Mouse (Mus musculus) large intestine, adult 2 months (tissue): ENCODE data around the gene Parva. TPM values are rescaled to one million over a fixed set of nuclear protein-coding genes. Genes with fewer than 3 reads are reported as not detected.

Source experiments
- DNase-seq: peaks from one replicate; pipeline ENCODE4 v3.0.0-alpha.2; 2012; ENCODE audit warnings: low read depth, low spot score
- whole genome bisulfite sequencing: fragments of 180-500 bp; shearing (Covaris S2); methylation state at CpG from one replicate; pipeline ENCODE4 v1.1.7; 2018; 5-methylcytosine and 5-hydroxymethylcytosine counted together
- polyA plus RNA-seq: library from polyadenylated mRNA; depleted of rRNA; stranded (reverse); fragments of >200 nt; gene quantifications from 2 replicates; pipeline ENCODE4 v1.2.3, GENCODE M21; 2012

The Parva gene
- polyA plus RNA-seq, 1 experiment: 33.1 TPM

- 20% methylated on average over 7 of the region's 7 CpGs for whole genome bisulfite sequencing
- DNase-seq: no peak
Measured at GRCm38 (mm10) chr7:112416730-112417513, 10.4 kb upstream of the Parva start.

GRCm38 (mm10) chr7:112417598-112417997, 9.7 kb upstream of the Parva start:
- WGBS: 88% methylated on average over 4 of the region's 4 CpGs
- no peak for DNase-seq

- WGBS: 75% methylated on average over 4 of the region's 4 CpGs
Measured at GRCm38 (mm10) chr7:112423438-112423837, 3.9 kb upstream of the Parva start.

GRCm38 (mm10) chr7:112426811-112427210, 494 bp upstream of the Parva start:
- 40% methylated on average over 5 of the region's 5 CpGs for WGBS
- DNase-seq: no peak

More at GRCm38 (mm10) chr7:112423438-112423837, 3.9 kb upstream of the Parva start:
- DNase-seq: no peak

GRCm38 (mm10) chr7:112428158-112428535, 842 bp downstream of the Parva start:
- 2% methylated on average over 22 of the region's 22 CpGs for WGBS
- DNase-seq: peak; percentile 81

- 49% methylated on average over 3 of the region's 3 CpGs for WGBS
- no peak for DNase-seq
Measured at GRCm38 (mm10) chr7:112439846-112440245, 12.5 kb downstream of the Parva start.

GRCm38 (mm10) chr7:112444152-112444984, 17.1 kb downstream of the Parva start:
- WGBS: 20% methylated on average over 12 of the region's 12 CpGs
- peak; percentile 77 for DNase-seq

- 19% methylated on average over 9 of the region's 9 CpGs for WGBS
- no peak for DNase-seq
Measured at GRCm38 (mm10) chr7:112444985-112445367, 17.7 kb downstream of the Parva start.

- no peak for DNase-seq
- WGBS: 90% methylated on average over 4 of the region's 4 CpGs
Measured at GRCm38 (mm10) chr7:112446498-112446897, 19.2 kb downstream of the Parva start.

- WGBS: 35% methylated on average over 8 of the region's 8 CpGs
- DNase-seq: peak; percentile 78
Measured at GRCm38 (mm10) chr7:112449954-112450700, 22.8 kb downstream of the Parva start.

GRCm38 (mm10) chr7:112452471-112452870, 25.2 kb downstream of the Parva start:
- no peak for DNase-seq
- WGBS: 24% methylated on average over 5 of the region's 5 CpGs

- DNase-seq: no peak
- WGBS: 51% methylated on average over 3 of the region's 3 CpGs
Measured at GRCm38 (mm10) chr7:112453805-112454214, 26.5 kb downstream of the Parva start.

- no peak for DNase-seq
- 74% methylated on average over 6 of the region's 6 CpGs for WGBS
Measured at GRCm38 (mm10) chr7:112454380-112454779, 27.1 kb downstream of the Parva start.

GRCm38 (mm10) chr7:112454951-112455350, 27.6 kb downstream of the Parva start:
- WGBS: 84% methylated on average over 2 of the region's 2 CpGs

GRCm38 (mm10) chr7:112455566-112456110, 28.3 kb downstream of the Parva start:
- 79% methylated on average over 5 of the region's 5 CpGs for WGBS
- no peak for DNase-seq

More at GRCm38 (mm10) chr7:112454951-112455350, 27.6 kb downstream of the Parva start:
- DNase-seq: no peak

GRCm38 (mm10) chr7:112457373-112457772, 30.1 kb downstream of the Parva start:
- WGBS: 85% methylated on average over 4 of the region's 4 CpGs
- DNase-seq: no peak

- DNase-seq: no peak
- WGBS: 71% methylated on average over 4 of the region's 4 CpGs
Measured at GRCm38 (mm10) chr7:112457920-112458319, 30.6 kb downstream of the Parva start.

GRCm38 (mm10) chr7:112458440-112458839, 31.1 kb downstream of the Parva start:
- no peak for DNase-seq

GRCm38 (mm10) chr7:112463074-112463473, 35.8 kb downstream of the Parva start:
- DNase-seq: no peak
- WGBS: 37% methylated on average over 2 of the region's 2 CpGs

More at GRCm38 (mm10) chr7:112458440-112458839, 31.1 kb downstream of the Parva start:
- 35% methylated on average over 5 of the region's 5 CpGs for whole genome bisulfite sequencing

GRCm38 (mm10) chr7:112465920-112466319, 38.6 kb downstream of the Parva start:
- no peak for DNase-seq
- 79% methylated on average over 3 of the region's 3 CpGs for WGBS
